Mouse (Mus musculus): ENCODE data around the gene 9130019O22Rik. TPM values are rescaled to one million over a fixed set of nuclear protein-coding genes. Genes with fewer than 3 reads are reported as not detected.
A peak's percentile ranks its signal among the peaks of the same experiment; 100 is the strongest.
"Not testable (repeated sequence)": the region's sequence is repeated elsewhere in the genome, so short reads cannot be mapped to it uniquely, and the experiment has no call there.

Gene 9130019O22Rik
- polyA plus RNA-seq, 1 experiment from 2014 or later: 5.7 TPM

DNA sequence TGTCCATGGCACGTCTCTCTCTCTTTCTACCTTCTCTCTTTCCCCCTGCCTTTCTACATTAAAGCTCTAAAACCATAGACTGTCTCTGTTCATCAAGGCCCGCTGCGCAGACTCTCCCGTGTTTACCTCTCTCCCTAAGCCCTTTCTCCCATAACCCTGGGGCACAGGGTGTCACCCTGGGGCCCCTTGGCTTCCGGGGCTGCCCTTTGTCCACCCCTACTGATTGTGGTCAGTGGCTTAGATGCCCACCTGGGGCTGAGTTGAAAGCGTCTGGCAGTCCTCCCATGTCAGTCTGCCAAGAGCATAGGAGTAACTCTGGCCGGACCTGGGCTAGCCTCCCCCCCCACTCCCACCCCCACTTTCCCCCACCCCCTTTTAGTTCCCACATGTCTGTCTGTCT is 3.3 kb upstream of the 9130019O22Rik start:
- no peaks in the 10 kb centered on the region for H3K9me3 ChIP-seq (ENCODE audit: control insufficient read depth, low read length)
- H3K27me3 ChIP-seq (ENCODE audit: control insufficient read depth, insufficient read depth, low read length): no peaks in the 10 kb centered on the region
- no peak overlapping the region for H3K9ac ChIP-seq
- no peak overlapping the region for H3K4me3 ChIP-seq (replicated peaks; ENCODE audit: low read length)
- H3K27ac ChIP-seq: no peak overlapping the region
- ATAC-seq (ENCODE audit: low FRiP score) (no peak), DNase-seq (ENCODE audit: low spot score) (no peak)
- H3K4me1 ChIP-seq (replicated peaks; ENCODE audit: control insufficient read depth, insufficient read depth, low read length): peaks cover 14% of the 10 kb centered on the region
- no peaks in the 10 kb centered on the region; the same call in 1 of the 2 replicates for H3K36me3 ChIP-seq (replicated peaks; ENCODE audit: control insufficient read depth, insufficient read depth)
- 83% methylated on average over 7 of the region's 7 CpGs for WGBS
- no peak overlapping the region for H3K4me2 ChIP-seq (replicated peaks)

DNA sequence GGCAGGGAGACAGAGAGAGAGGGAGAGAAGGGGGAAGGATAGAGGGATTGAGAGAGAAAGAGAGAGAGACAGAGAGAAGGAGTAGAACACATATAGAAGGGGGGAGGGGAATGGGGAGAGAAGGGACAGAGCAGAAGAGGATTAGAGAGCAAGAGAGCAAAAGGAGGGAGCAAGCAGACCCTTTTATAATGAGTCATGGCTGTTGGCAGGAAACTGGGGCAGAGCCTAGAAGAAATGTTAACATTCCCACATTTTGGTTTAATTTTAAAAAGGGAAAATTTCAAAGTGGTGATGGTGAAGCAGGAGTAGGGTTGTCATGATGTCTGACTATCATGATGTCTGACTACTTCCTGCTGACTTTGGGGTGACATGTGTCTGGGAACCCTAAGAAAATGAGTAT is 1.2 kb upstream of the 9130019O22Rik start:
- H3K4me2 ChIP-seq (replicated peaks); H3K27me3 ChIP-seq (ENCODE audit: control insufficient read depth, insufficient read depth, low read length); H3K36me3 ChIP-seq (replicated peaks; ENCODE audit: control insufficient read depth, insufficient read depth); DNase-seq (ENCODE audit: low spot score); H3K27ac ChIP-seq; H3K4me3 ChIP-seq (replicated peaks; ENCODE audit: low read length); H3K4me1 ChIP-seq (replicated peaks; ENCODE audit: control insufficient read depth, insufficient read depth, low read length); H3K9ac ChIP-seq; ATAC-seq (ENCODE audit: low FRiP score); H3K9me3 ChIP-seq (ENCODE audit: control insufficient read depth, low read length): not testable (repeated sequence)

DNA sequence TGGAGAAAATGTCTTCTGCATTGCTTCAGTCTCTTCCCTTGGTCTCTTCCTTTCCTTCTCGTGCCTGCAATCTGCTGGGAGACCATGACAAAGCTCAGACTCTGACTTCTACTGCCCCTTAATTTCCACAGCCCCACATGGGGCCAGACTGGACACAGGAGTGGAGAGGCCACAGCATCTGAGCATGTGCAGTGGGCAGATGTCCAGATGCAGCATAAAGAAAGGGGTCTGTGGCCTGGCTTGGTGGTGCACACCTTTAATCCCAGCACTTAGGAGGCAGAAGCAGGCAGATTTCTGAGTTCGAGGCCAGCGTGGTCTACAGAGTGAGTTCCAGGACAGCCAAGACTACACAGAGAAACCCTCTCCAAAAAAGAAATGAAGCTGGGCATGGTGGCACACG is 1.4 kb downstream of the 9130019O22Rik start:
- H3K4me3 ChIP-seq (replicated peaks; ENCODE audit: low read length); H3K4me1 ChIP-seq (replicated peaks; ENCODE audit: control insufficient read depth, insufficient read depth, low read length); ATAC-seq (ENCODE audit: low FRiP score); H3K36me3 ChIP-seq (replicated peaks; ENCODE audit: control insufficient read depth, insufficient read depth); H3K27ac ChIP-seq; H3K4me2 ChIP-seq (replicated peaks); H3K27me3 ChIP-seq (ENCODE audit: control insufficient read depth, insufficient read depth, low read length); DNase-seq (ENCODE audit: low spot score); H3K9me3 ChIP-seq (ENCODE audit: control insufficient read depth, low read length); H3K9ac ChIP-seq: not testable (repeated sequence)
- 94% methylated on average over 4 of the region's 4 CpGs for WGBS

DNA sequence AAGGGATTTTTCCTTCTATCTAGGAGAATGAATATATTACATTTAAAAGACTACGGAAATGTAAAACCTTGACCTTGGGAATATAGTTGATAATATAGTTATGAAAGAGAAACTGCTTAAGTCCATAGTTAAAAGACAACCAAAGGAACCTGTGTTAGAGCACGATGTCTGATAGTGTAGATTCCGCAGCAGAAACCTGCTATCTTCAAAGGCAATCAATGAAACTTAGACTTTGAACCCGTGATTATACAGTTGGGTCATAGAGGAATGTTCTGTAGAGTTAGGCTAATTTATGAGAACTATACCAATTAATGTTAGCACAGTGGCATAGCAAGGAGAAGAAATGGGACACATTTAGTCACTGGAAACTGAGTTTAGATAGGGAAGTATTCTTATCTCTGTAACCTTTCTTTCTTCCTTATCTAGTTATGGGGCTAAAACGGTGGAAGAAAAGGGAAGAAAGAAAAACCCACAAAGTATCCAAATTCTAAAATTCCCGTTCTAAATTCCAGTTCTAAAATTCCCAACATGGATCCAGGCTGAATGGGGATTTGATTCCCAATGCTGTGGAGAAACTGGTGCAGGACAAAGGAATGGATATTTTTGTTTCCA is 8.6 kb downstream of the 9130019O22Rik start:
- H3K9me3 ChIP-seq (ENCODE audit: control insufficient read depth, low read length): no peaks in the 10 kb centered on the region
- H3K4me3 ChIP-seq (replicated peaks; ENCODE audit: low read length): no peak overlapping the region
- H3K4me1 ChIP-seq (replicated peaks; ENCODE audit: control insufficient read depth, insufficient read depth, low read length): no peaks in the 10 kb centered on the region
- no peak overlapping the region for H3K9ac ChIP-seq
- no peak overlapping the region for H3K27ac ChIP-seq
- H3K4me2 ChIP-seq (replicated peaks): no peak overlapping the region
- WGBS: 80% methylated on average over 6 of the region's 6 CpGs
- H3K36me3 ChIP-seq (replicated peaks; ENCODE audit: control insufficient read depth, insufficient read depth): peaks cover 3% of the 10 kb centered on the region; the same call in 1 of the 2 replicates
- no peaks in the 10 kb centered on the region for H3K27me3 ChIP-seq (ENCODE audit: control insufficient read depth, insufficient read depth, low read length)
- no peak for ATAC-seq (ENCODE audit: low FRiP score)
- no peak for DNase-seq (ENCODE audit: low spot score)

DNA sequence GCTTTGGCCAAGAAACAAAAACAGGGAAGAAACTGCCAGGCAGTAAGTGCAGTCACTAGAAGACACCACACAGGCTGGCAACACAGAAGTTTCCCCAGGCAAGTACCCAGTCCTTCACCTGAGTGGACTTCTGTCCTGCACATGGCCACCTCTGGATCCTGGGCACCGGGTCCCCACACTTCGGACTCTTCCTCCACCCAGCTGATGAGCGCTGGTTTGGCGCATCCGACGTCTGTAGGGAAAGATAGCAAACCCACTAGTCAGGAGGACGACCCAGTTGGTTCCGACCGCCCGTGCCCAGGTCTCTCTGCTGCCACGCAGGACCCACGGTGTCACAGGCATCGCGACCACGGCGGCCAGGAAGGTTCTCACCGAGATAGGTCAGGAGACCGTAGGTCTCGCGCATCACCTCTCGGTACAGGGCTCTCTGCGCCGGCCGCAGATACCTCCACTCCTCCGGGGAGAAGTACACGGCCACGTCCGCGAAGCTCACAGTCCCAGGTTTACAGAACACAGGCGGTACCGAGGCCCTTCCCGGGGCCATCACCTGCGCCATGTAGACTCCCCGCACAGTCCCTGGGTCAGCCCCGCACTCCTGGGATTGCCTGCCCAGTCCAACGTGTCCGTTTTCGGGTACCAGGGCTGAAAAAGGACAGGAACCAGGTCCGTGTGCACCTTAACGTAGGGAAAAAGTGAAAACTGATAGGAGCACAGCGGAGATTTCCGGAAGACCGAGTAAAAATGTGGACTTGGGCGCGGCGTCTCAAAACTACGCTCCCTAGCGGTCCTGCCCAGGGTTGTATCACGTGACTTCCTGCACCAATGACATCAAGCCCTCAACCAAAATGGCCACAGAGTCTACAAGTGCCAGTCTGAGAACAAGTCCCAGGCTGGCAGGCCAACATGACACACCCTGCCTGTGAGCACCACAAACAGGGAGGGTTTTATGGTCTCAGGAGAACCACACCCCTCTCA is 11.4 kb downstream of the 9130019O22Rik start, which contains the start of gene Zfp747:
Zfp747 (minus strand) TSS at position 780 of the 975 bp plus-strand sequence.
- H3K36me3 ChIP-seq (replicated peaks; ENCODE audit: control insufficient read depth, insufficient read depth); H3K4me1 ChIP-seq (replicated peaks; ENCODE audit: control insufficient read depth, insufficient read depth, low read length); H3K27me3 ChIP-seq (ENCODE audit: control insufficient read depth, insufficient read depth, low read length); H3K9me3 ChIP-seq (ENCODE audit: control insufficient read depth, low read length): not testable (repeated sequence)
- Histone ChIP-seq H3K4me2 (replicated peaks) (peak within 1 kb of the TSS; percentile 63), H3K27ac (peak within 1 kb of the TSS; percentile 51), H3K9ac (peak within 1 kb of the TSS; percentile 66), H3K4me3 (replicated peaks; ENCODE audit: low read length) (peak within 1 kb of the TSS; percentile 54)
- DNase-seq (ENCODE audit: low spot score) (peak; percentile 91), ATAC-seq (ENCODE audit: low FRiP score) (peak; percentile 90)
- WGBS: 1% methylated on average over 49 of the region's 49 CpGs

DNA sequence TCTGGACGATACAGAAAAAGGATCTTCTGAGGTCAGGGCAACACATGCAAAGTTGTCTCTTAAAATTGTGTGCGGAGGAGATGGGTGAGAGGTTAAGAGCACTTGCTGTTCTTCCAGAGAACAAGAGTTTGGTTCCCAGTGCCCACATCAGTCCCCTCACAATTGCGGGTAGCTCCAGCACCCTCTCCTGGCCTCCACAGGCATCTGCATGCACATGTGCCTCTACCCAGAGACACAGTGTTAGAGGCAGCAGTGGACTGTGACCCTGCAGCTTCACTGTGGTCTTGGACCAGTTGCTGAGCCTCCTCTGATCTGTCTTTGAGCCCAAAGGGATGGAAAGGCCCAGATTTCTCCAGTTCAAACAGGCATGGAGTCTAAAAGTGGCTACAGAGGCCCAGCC is 15.1 kb downstream of the 9130019O22Rik start:
- ATAC-seq (ENCODE audit: low FRiP score); DNase-seq (ENCODE audit: low spot score); H3K4me3 ChIP-seq (replicated peaks; ENCODE audit: low read length); H3K4me1 ChIP-seq (replicated peaks; ENCODE audit: control insufficient read depth, insufficient read depth, low read length); H3K4me2 ChIP-seq (replicated peaks); H3K36me3 ChIP-seq (replicated peaks; ENCODE audit: control insufficient read depth, insufficient read depth); H3K27me3 ChIP-seq (ENCODE audit: control insufficient read depth, insufficient read depth, low read length); H3K9ac ChIP-seq; H3K9me3 ChIP-seq (ENCODE audit: control insufficient read depth, low read length); H3K27ac ChIP-seq: not testable (repeated sequence)
- 78% methylated on average over 3 of the region's 3 CpGs for WGBS

DNA sequence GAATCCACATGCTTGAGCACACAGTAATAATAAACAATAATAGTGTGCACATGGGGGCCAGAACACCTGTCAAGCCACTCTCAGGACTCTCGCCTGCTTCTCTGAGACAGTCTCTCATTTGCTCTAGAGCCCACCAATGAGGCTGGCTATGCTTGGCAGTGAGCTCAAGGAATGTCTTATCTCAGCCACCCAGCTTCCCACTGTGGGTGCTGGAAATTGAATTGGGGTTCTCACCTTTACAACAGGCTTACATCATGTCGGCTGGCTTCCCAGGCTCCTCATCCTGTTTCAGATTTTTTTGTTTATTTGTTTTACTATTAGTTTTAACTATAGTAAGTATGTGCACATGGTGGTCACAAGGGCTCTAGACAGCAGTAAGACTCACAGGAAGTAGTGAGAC is 15.8 kb downstream of the 9130019O22Rik start:
- H3K4me2 ChIP-seq (replicated peaks): no peak overlapping the region
- no peaks in the 10 kb centered on the region for H3K36me3 ChIP-seq (replicated peaks; ENCODE audit: control insufficient read depth, insufficient read depth)
- 86% methylated on average over 2 of the region's 2 CpGs for WGBS
- no peaks in the 10 kb centered on the region for H3K27me3 ChIP-seq (ENCODE audit: control insufficient read depth, insufficient read depth, low read length)
- H3K4me3 ChIP-seq (replicated peaks; ENCODE audit: low read length): no peak overlapping the region
- ATAC-seq (ENCODE audit: low FRiP score) (no peak), DNase-seq (ENCODE audit: low spot score) (no peak)
- no peaks in the 10 kb centered on the region for H3K4me1 ChIP-seq (replicated peaks; ENCODE audit: control insufficient read depth, insufficient read depth, low read length)
- H3K27ac ChIP-seq: no peak overlapping the region
- H3K9me3 ChIP-seq (ENCODE audit: control insufficient read depth, low read length): no peaks in the 10 kb centered on the region
- H3K9ac ChIP-seq: no peak overlapping the region

DNA sequence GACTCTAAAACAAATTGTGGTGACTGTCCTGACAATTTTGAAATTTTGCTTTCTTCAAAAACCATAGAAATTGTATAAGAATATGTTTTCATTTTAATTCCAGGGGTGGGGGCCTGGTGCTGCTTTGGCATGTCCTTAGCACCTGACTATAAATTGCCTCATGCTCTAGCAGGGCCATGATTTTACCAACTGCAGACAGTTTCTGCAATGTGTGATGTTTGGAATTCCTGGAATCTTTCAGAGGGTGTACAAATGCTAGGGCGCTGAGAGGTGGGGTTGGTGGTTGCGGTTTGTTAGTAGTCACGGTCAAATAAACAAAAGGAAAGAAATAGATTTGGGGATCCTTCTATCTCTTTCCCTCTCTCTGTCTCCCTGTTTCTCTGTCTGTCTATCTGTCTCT is 20.7 kb downstream of the 9130019O22Rik start:
- H3K4me3 ChIP-seq (replicated peaks; ENCODE audit: low read length): no peak overlapping the region
- 0 out of 2 replicates have a peak, but pooled peaks cover 12% of the 10 kb centered on the region for H3K4me1 ChIP-seq (replicated peaks; ENCODE audit: control insufficient read depth, insufficient read depth, low read length)
- H3K9ac ChIP-seq: no peak overlapping the region
- no peaks in the 10 kb centered on the region for H3K36me3 ChIP-seq (replicated peaks; ENCODE audit: control insufficient read depth, insufficient read depth)
- ATAC-seq (ENCODE audit: low FRiP score) (no peak), DNase-seq (ENCODE audit: low spot score) (no peak)
- H3K4me2 ChIP-seq (replicated peaks): no peak overlapping the region
- no peaks in the 10 kb centered on the region for H3K9me3 ChIP-seq (ENCODE audit: control insufficient read depth, low read length)
- no peak overlapping the region for H3K27ac ChIP-seq
- peaks cover 3% of the 10 kb centered on the region; the same call in 1 of the 2 replicates for H3K27me3 ChIP-seq (ENCODE audit: control insufficient read depth, insufficient read depth, low read length)
- WGBS: 92% methylated on average over 3 of the region's 3 CpGs

DNA sequence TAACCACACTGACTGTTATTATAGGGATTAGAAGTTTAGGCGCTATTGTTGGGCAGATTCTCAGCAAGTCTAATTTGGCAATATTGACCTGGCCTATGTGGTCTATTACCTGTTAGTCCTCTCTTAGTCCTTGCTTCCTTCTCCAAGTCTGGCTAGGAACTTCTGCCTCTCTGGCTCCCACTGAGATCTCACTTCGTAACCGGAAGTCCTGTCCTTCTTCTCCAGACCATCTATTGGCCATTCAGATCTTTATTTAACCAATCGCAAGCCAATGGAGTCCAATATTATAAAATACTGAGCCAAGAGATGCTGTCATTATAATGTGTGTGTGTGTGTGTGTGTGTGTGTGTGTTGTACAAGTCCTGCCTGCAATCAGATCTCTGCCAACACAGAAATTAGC is 22.8 kb downstream of the 9130019O22Rik start:
- ATAC-seq (ENCODE audit: low FRiP score) (no peak), DNase-seq (ENCODE audit: low spot score) (no peak)
- 0 out of 2 replicates have a peak, but pooled peaks cover 12% of the 10 kb centered on the region for H3K4me1 ChIP-seq (replicated peaks; ENCODE audit: control insufficient read depth, insufficient read depth, low read length)
- H3K27me3 ChIP-seq (ENCODE audit: control insufficient read depth, insufficient read depth, low read length): peaks cover 3% of the 10 kb centered on the region; the same call in 1 of the 2 replicates
- H3K9ac ChIP-seq: peak overlapping the region; percentile 66; the same call in 1 of the 2 replicates
- no peak overlapping the region for H3K27ac ChIP-seq
- H3K4me2 ChIP-seq (replicated peaks): peak overlapping the region; percentile 84
- no peaks in the 10 kb centered on the region for H3K9me3 ChIP-seq (ENCODE audit: control insufficient read depth, low read length)
- H3K36me3 ChIP-seq (replicated peaks; ENCODE audit: control insufficient read depth, insufficient read depth): no peaks in the 10 kb centered on the region
- 45% methylated on average over 4 of the region's 4 CpGs for WGBS
- peak overlapping the region; percentile 34 for H3K4me3 ChIP-seq (replicated peaks; ENCODE audit: low read length)

All from hindbrain, embryonic 14.5 days (tissue).